Mouse (Mus musculus): ENCODE data around the gene Olfr1102. TPM values are rescaled to one million over a fixed set of nuclear protein-coding genes. Genes with fewer than 3 reads are reported as not detected.

Olfr1102 gene
- polyA plus RNA-seq (2015; fragmentation: Nextera tagmentation; extraction: Ambion mirVana), result not detected in 2 replicates

DNA sequence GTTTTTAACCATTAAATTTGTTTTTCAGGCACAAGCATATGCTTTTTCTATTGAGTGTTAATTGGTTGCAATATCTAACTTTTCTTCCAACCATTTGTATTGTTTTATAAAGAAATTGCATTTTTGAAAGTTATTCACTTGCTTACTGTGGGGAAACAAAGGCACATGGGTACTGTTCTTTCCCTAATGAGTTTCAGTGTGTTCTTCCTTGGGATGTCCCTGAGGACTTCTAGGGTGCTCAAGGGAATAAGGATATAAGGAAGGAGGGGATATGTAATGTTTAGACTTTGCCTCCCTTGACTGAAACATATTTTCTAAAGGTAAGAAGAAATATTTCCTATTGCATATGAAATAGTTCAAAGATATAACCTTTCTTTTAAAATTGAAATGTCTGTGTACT lies at the start of gene Olfr1102:
TSS of gene Olfr1102 (plus strand) at position 301 of the 400 bp plus-strand sequence.
- H3K4me3 ChIP-seq (ENCODE audit: low read length), result no peak within 1 kb of the TSS
- ATAC-seq (replicated peaks; ENCODE audit: extremely low read depth, insufficient read depth, low FRiP score), result no peak
- no peak within 1 kb of the TSS for H3K9ac ChIP-seq (ENCODE audit: low read length)
- H3K27ac ChIP-seq (ENCODE audit: low read length), result no peak within 1 kb of the TSS
- no peaks in the 10 kb centered on the region for H3K27me3 ChIP-seq (ENCODE audit: control insufficient read depth, insufficient read depth, low read length)
- no peak within 1 kb of the TSS for H3K4me2 ChIP-seq (ENCODE audit: low read depth, low read length)
- no peaks in the 10 kb centered on the region for H3K36me3 ChIP-seq (ENCODE audit: control insufficient read depth, insufficient read depth)
- H3K9me3 ChIP-seq (replicated peaks; ENCODE audit: control insufficient read depth, low read length), result no peaks in the 10 kb centered on the region
- no peaks in the 10 kb centered on the region for H3K4me1 ChIP-seq (ENCODE audit: control insufficient read depth, insufficient read depth, low read length)

DNA sequence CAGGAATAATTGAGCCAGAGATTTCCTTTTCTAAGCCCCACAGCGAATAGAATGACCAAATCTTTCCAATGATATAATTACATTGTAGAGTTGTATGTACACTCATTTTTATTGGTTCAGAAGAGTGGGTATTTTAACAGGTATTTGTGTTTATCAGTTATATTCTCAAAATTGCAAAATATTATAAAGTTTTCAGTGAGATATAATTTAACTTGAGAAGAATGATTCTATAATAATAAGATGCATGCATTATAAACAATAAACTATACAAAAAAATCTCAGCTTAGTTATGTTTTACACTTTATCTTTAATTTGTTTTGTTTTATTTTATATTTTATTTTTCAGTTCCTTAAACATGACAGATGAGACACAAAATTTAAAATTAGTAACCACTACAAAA lies 37.6 kb upstream of the Olfr1102 start, which contains the start of gene Olfr1099:
TSS of gene Olfr1099 (minus strand) at position 101 of the 400 bp plus-strand sequence.
- Histone ChIP-seq H3K9me3 (replicated peaks; ENCODE audit: control insufficient read depth, low read length) (no peaks in the 10 kb centered on the region), H3K27me3 (ENCODE audit: control insufficient read depth, insufficient read depth, low read length) (no peaks in the 10 kb centered on the region), H3K4me1 (ENCODE audit: control insufficient read depth, insufficient read depth, low read length) (no peaks in the 10 kb centered on the region), H3K4me2 (ENCODE audit: low read depth, low read length) (no peak within 1 kb of the TSS), H3K36me3 (ENCODE audit: control insufficient read depth, insufficient read depth) (no peaks in the 10 kb centered on the region), H3K4me3 (ENCODE audit: low read length) (no peak within 1 kb of the TSS), H3K27ac (ENCODE audit: low read length) (no peak within 1 kb of the TSS), H3K9ac (ENCODE audit: low read length) (no peak within 1 kb of the TSS)
- no peak for ATAC-seq (replicated peaks; ENCODE audit: extremely low read depth, insufficient read depth, low FRiP score)
- WGBS, result 85% methylated on average over 1 of the region's 1 CpGs

DNA sequence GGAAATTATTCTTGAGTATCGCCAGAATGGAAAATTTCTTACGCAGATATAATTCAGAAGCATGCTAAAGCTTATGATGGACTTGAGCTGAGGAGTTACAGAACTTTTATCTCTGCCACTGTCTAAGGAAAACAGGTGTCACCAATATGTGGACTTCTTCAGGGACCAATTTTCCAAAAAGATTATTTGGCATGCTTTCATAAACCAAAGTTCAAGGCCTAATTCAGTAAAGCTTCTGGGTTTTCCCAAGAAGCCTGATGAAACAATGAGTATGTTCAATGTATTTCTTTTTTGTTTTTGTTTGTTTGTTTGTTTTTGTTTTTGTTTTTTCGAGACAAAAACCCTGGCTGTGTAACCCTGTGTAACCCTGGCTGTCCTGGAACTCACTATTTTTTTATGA lies 18.3 kb upstream of the Olfr1102 start, which contains the start of gene Olfr1100:
TSS of gene Olfr1100 (minus strand) at position 101 of the 400 bp plus-strand sequence.
- Histone ChIP-seq H3K9ac (ENCODE audit: low read length) (no peak within 1 kb of the TSS), H3K4me2 (ENCODE audit: low read depth, low read length) (no peak within 1 kb of the TSS), H3K27ac (ENCODE audit: low read length) (no peak within 1 kb of the TSS), H3K36me3 (ENCODE audit: control insufficient read depth, insufficient read depth) (no peaks in the 10 kb centered on the region), H3K27me3 (ENCODE audit: control insufficient read depth, insufficient read depth, low read length) (no peaks in the 10 kb centered on the region), H3K4me3 (ENCODE audit: low read length) (no peak within 1 kb of the TSS), H3K4me1 (ENCODE audit: control insufficient read depth, insufficient read depth, low read length) (no peaks in the 10 kb centered on the region), H3K9me3 (replicated peaks; ENCODE audit: control insufficient read depth, low read length) (no peaks in the 10 kb centered on the region)
- ATAC-seq (replicated peaks; ENCODE audit: extremely low read depth, insufficient read depth, low FRiP score), result no peak
- WGBS, result 67% methylated on average over 3 of the region's 3 CpGs

DNA sequence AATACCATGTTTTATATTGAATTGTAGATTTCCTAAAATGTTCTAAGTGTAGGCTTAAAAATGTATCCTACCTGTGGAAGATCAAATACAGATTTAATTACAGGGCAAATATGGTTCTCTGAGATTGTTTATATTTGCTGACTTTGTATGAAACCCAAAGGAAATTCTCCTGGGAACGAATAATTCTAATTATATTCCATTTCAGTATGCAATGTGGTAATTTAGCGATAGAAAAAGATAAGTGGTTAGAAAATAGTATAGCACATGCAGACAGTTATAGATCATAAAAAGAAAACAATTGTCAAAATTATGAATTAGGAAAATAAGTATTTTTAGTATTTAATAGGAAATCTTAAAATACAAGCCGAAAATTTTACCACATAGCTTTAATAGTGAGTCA lies 7.1 kb upstream of the Olfr1102 start, which contains the start of gene Olfr1101:
TSS of gene Olfr1101 (minus strand) at position 101 of the 400 bp plus-strand sequence.
- H3K4me1 ChIP-seq (ENCODE audit: control insufficient read depth, insufficient read depth, low read length), result no peaks in the 10 kb centered on the region
- no peak within 1 kb of the TSS for H3K27ac ChIP-seq (ENCODE audit: low read length)
- no peak within 1 kb of the TSS for H3K4me2 ChIP-seq (ENCODE audit: low read depth, low read length)
- no peaks in the 10 kb centered on the region for H3K27me3 ChIP-seq (ENCODE audit: control insufficient read depth, insufficient read depth, low read length)
- H3K9ac ChIP-seq (ENCODE audit: low read length), result no peak within 1 kb of the TSS
- WGBS, result 67% methylated on average over 3 of the region's 3 CpGs
- H3K4me3 ChIP-seq (ENCODE audit: low read length), result no peak within 1 kb of the TSS
- H3K9me3 ChIP-seq (replicated peaks; ENCODE audit: control insufficient read depth, low read length), result no peaks in the 10 kb centered on the region
- no peak for ATAC-seq (replicated peaks; ENCODE audit: extremely low read depth, insufficient read depth, low FRiP score)
- no peaks in the 10 kb centered on the region for H3K36me3 ChIP-seq (ENCODE audit: control insufficient read depth, insufficient read depth)

DNA sequence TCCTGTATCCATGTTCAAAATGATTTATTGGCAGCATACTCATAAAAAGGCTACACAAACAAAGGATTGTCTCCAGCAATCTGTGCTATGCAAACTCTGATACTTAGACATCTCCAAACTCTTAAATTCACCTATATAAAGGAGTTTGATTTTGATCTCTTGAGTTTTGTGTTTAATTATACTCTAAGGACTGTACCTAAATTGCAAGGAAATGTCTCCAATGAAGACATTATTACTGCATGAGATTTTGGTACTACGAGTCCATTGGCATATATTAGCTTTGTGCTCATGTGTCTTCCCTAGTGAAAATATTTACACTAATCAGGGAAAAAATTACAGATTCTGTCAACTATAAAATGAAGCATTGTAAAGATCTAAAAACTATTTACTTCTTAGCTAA lies 28.8 kb downstream of the Olfr1102 start, which contains the start of gene Olfr1104:
TSS of gene Olfr1104 (minus strand) at position 101 of the 400 bp plus-strand sequence.
- ATAC-seq (replicated peaks; ENCODE audit: extremely low read depth, insufficient read depth, low FRiP score), result no peak
- 76% methylated on average over 1 of the region's 1 CpGs for WGBS

DNA sequence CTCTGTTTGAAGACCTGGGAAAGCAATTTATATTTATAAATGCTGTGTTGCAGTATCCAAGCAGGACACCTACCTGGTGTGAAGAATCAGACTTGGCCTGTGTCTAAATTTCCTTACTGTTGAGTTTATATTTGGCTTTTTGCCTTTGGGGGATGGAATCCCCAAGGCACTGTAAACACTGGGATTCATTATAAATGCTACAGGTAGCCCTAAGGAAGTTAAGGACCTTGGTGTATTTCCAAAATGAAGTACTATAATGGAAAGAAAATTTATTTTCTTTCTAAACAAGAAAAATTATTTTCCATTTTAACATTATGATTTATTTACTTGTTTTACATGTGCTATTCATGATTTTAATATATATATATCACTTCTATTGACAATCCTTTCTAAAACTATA lies 38.2 kb downstream of the Olfr1102 start, which contains the start of gene Olfr1105:
TSS of gene Olfr1105 (minus strand) at position 101 of the 400 bp plus-strand sequence.
- no peak within 1 kb of the TSS for H3K27ac ChIP-seq (ENCODE audit: low read length)
- H3K27me3 ChIP-seq (ENCODE audit: control insufficient read depth, insufficient read depth, low read length), result no peaks in the 10 kb centered on the region
- H3K4me3 ChIP-seq (ENCODE audit: low read length), result no peak within 1 kb of the TSS
- H3K9ac ChIP-seq (ENCODE audit: low read length), result no peak within 1 kb of the TSS
- no peaks in the 10 kb centered on the region for H3K9me3 ChIP-seq (replicated peaks; ENCODE audit: control insufficient read depth, low read length)
- H3K36me3 ChIP-seq (ENCODE audit: control insufficient read depth, insufficient read depth), result no peaks in the 10 kb centered on the region
- no peak within 1 kb of the TSS for H3K4me2 ChIP-seq (ENCODE audit: low read depth, low read length)
- H3K4me1 ChIP-seq (ENCODE audit: control insufficient read depth, insufficient read depth, low read length), result no peaks in the 10 kb centered on the region
- ATAC-seq (replicated peaks; ENCODE audit: extremely low read depth, insufficient read depth, low FRiP score), result no peak

More for the DNA sequence above, 28.8 kb downstream of the Olfr1102 start, which contains the start of gene Olfr1104:
- H3K4me3 ChIP-seq (ENCODE audit: low read length), result no peak within 1 kb of the TSS
- no peaks in the 10 kb centered on the region for H3K9me3 ChIP-seq (replicated peaks; ENCODE audit: control insufficient read depth, low read length)
- no peak within 1 kb of the TSS for H3K27ac ChIP-seq (ENCODE audit: low read length)
- no peaks in the 10 kb centered on the region for H3K27me3 ChIP-seq (ENCODE audit: control insufficient read depth, insufficient read depth, low read length)
- no peak within 1 kb of the TSS for H3K9ac ChIP-seq (ENCODE audit: low read length)
- H3K4me1 ChIP-seq (ENCODE audit: control insufficient read depth, insufficient read depth, low read length), result no peaks in the 10 kb centered on the region
- no peak within 1 kb of the TSS for H3K4me2 ChIP-seq (ENCODE audit: low read depth, low read length)
- H3K36me3 ChIP-seq (ENCODE audit: control insufficient read depth, insufficient read depth), result no peaks in the 10 kb centered on the region

DNA sequence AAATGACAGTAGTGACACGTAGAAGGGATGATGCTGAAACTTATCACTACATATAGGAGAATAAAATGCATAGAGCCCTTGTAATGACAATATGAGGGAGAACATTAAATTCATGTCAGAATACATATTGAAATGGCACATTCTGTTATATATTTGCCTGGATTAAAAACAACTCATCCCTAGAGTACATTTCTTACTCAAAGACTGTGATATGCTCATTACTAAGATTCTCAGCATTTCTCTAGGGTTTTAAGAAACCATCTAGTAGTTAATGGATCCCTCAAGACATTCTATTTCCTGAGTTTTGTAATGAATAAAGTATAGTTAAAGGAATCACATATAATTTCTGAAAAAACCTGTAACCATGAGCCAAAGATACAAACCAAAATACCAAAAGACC lies 54.0 kb downstream of the Olfr1102 start, which contains the start of gene Olfr1106:
TSS of gene Olfr1106 (minus strand) at position 101 of the 400 bp plus-strand sequence.
- Histone ChIP-seq H3K4me1 (ENCODE audit: control insufficient read depth, insufficient read depth, low read length) (no peaks in the 10 kb centered on the region), H3K9me3 (replicated peaks; ENCODE audit: control insufficient read depth, low read length) (no peaks in the 10 kb centered on the region), H3K27me3 (ENCODE audit: control insufficient read depth, insufficient read depth, low read length) (no peaks in the 10 kb centered on the region), H3K4me3 (ENCODE audit: low read length) (no peak within 1 kb of the TSS), H3K27ac (ENCODE audit: low read length) (no peak within 1 kb of the TSS), H3K9ac (ENCODE audit: low read length) (no peak within 1 kb of the TSS), H3K36me3 (ENCODE audit: control insufficient read depth, insufficient read depth) (no peaks in the 10 kb centered on the region), H3K4me2 (ENCODE audit: low read depth, low read length) (no peak within 1 kb of the TSS)
- ATAC-seq (replicated peaks; ENCODE audit: extremely low read depth, insufficient read depth, low FRiP score), result no peak
- whole genome bisulfite sequencing, result 58% methylated on average over 1 of the region's 1 CpGs

Other genes starting within 250 kb of the Olfr1102 start
- gene Olfr1090, start 239.4 kb upstream of the Olfr1102 start, polyA plus RNA-seq (2015; fragmentation: Nextera tagmentation; extraction: Ambion mirVana), result not detected in 2 replicates
- not detected in 2 replicates for gene Olfr1093, start 215.9 kb upstream of the Olfr1102 start, polyA plus RNA-seq (2015; fragmentation: Nextera tagmentation; extraction: Ambion mirVana)
- gene Olfr141, start 188.4 kb upstream of the Olfr1102 start, polyA plus RNA-seq (2015; fragmentation: Nextera tagmentation; extraction: Ambion mirVana), result not detected in 2 replicates
- gene Olfr1094, start 173.7 kb upstream of the Olfr1102 start, polyA plus RNA-seq (2015; fragmentation: Nextera tagmentation; extraction: Ambion mirVana), result not detected in 2 replicates
- gene Olfr1095, start 146.7 kb upstream of the Olfr1102 start, polyA plus RNA-seq (2015; fragmentation: Nextera tagmentation; extraction: Ambion mirVana), result not detected in 2 replicates
- not detected in 2 replicates for gene Gm13723, start 123.6 kb upstream of the Olfr1102 start, polyA plus RNA-seq (2015; fragmentation: Nextera tagmentation; extraction: Ambion mirVana)
- gene Olfr1097, start 106.2 kb upstream of the Olfr1102 start, polyA plus RNA-seq (2015; fragmentation: Nextera tagmentation; extraction: Ambion mirVana), result not detected in 2 replicates
- not detected in 2 replicates for gene Olfr1098, start 73.9 kb upstream of the Olfr1102 start, polyA plus RNA-seq (2015; fragmentation: Nextera tagmentation; extraction: Ambion mirVana)
- not detected in 2 replicates for gene Olfr1099, start 37.7 kb upstream of the Olfr1102 start, polyA plus RNA-seq (2015; fragmentation: Nextera tagmentation; extraction: Ambion mirVana)
- not detected in 2 replicates for gene Olfr1100, start 18.4 kb upstream of the Olfr1102 start, polyA plus RNA-seq (2015; fragmentation: Nextera tagmentation; extraction: Ambion mirVana)
- not detected in 2 replicates for gene Olfr1101, start 7.2 kb upstream of the Olfr1102 start, polyA plus RNA-seq (2015; fragmentation: Nextera tagmentation; extraction: Ambion mirVana)
- not detected in 2 replicates for gene Olfr1104, start 28.7 kb downstream of the Olfr1102 start, polyA plus RNA-seq (2015; fragmentation: Nextera tagmentation; extraction: Ambion mirVana)
- not detected in 2 replicates for gene Olfr1105, start 38.1 kb downstream of the Olfr1102 start, polyA plus RNA-seq (2015; fragmentation: Nextera tagmentation; extraction: Ambion mirVana)
- not detected in 2 replicates for gene Olfr1106, start 53.9 kb downstream of the Olfr1102 start, polyA plus RNA-seq (2015; fragmentation: Nextera tagmentation; extraction: Ambion mirVana)
- gene Olfr1107, start 77.4 kb downstream of the Olfr1102 start, polyA plus RNA-seq (2015; fragmentation: Nextera tagmentation; extraction: Ambion mirVana), result not detected in 2 replicates
- not detected in 2 replicates for gene Olfr1109, start 97.6 kb downstream of the Olfr1102 start, polyA plus RNA-seq (2015; fragmentation: Nextera tagmentation; extraction: Ambion mirVana)
- gene Olfr259, start 116.2 kb downstream of the Olfr1102 start, polyA plus RNA-seq (2015; fragmentation: Nextera tagmentation; extraction: Ambion mirVana), result not detected in 2 replicates
- gene Olfr1110, start 141.9 kb downstream of the Olfr1102 start, polyA plus RNA-seq (2015; fragmentation: Nextera tagmentation; extraction: Ambion mirVana), result not detected in 2 replicates
- gene Olfr1111, start 154.2 kb downstream of the Olfr1102 start, polyA plus RNA-seq (2015; fragmentation: Nextera tagmentation; extraction: Ambion mirVana), result not detected in 2 replicates
- gene Olfr1112, start 189.4 kb downstream of the Olfr1102 start, polyA plus RNA-seq (2015; fragmentation: Nextera tagmentation; extraction: Ambion mirVana), result not detected in 2 replicates
- gene Olfr1113, start 210.6 kb downstream of the Olfr1102 start, polyA plus RNA-seq (2015; fragmentation: Nextera tagmentation; extraction: Ambion mirVana), result not detected in 2 replicates
- not detected in 2 replicates for gene Olfr1115, start 249.6 kb downstream of the Olfr1102 start, polyA plus RNA-seq (2015; fragmentation: Nextera tagmentation; extraction: Ambion mirVana)

All from heart, embryonic 16.5 days (tissue).